Mouse (Mus musculus) embryonic facial prominence, embryonic 13.5 days (tissue): ENCODE data around the gene Abcc9. TPM values are rescaled to one million over a fixed set of nuclear protein-coding genes. Genes with fewer than 3 reads are reported as not detected.
"Not testable (repeated sequence)": the region's sequence is repeated elsewhere in the genome, so short reads cannot be mapped to it uniquely, and the experiment has no call there.

ENCODE experiments used
- ATAC-seq: fragments of 200-750 bp; cut with Nextera tagmentation; 2 replicates; pipeline ENCODE4 v1.8.0; 2017; ENCODE audit warnings: low read depth; ENCODE audit not compliant: insufficient number of reproducible peaks, insufficient read depth, low FRiP score, low TSS enrichment
- H3K27ac ChIP-seq: fragments of 300-500 bp; sonication (generic); 2 replicates; pipeline ENCODE4 v1.5.1; 2015; ENCODE audit warnings: moderate library complexity, mild to moderate bottlenecking, inconsistent platforms
- H3K27me3 ChIP-seq: fragments of 300-500 bp; sonication (generic); 2 replicates; pipeline ENCODE4 v1.6.1; 2015; ENCODE audit warnings: mild to moderate bottlenecking, inconsistent platforms
- H3K36me3 ChIP-seq: fragments of 300-500 bp; sonication (generic); 2 replicates; pipeline ENCODE4 v1.6.1; 2015; ENCODE audit warnings: mild to moderate bottlenecking, inconsistent platforms
- H3K4me1 ChIP-seq: fragments of 300-500 bp; sonication (generic); 2 replicates; pipeline ENCODE4 v1.6.1; 2015; ENCODE audit warnings: inconsistent platforms
- H3K4me2 ChIP-seq: fragments of 300-500 bp; sonication (generic); 2 replicates; pipeline ENCODE4 v1.6.1; 2015; ENCODE audit warnings: moderate library complexity, mild to moderate bottlenecking, inconsistent platforms
- H3K4me3 ChIP-seq: fragments of 300-500 bp; sonication (generic); 2 replicates; pipeline ENCODE4 v1.5.1; 2015; ENCODE audit warnings: mild to moderate bottlenecking, inconsistent platforms
- H3K9ac ChIP-seq: fragments of 300-500 bp; sonication (generic); 2 replicates; pipeline ENCODE4 v1.6.1; 2015; ENCODE audit warnings: mild to moderate bottlenecking, inconsistent platforms
- H3K9me3 ChIP-seq: fragments of 300-500 bp; sonication (generic); 2 replicates; pipeline ENCODE4 v1.6.1; 2016; ENCODE audit warnings: inconsistent platforms
- WGBS: fragments of 180-500 bp; shearing (Covaris S2); methylation state at CpG from one replicate; pipeline ENCODE4 v1.1.7; 2015; ENCODE audit warnings: mixed read lengths; 5-methylcytosine and 5-hydroxymethylcytosine counted together
- polyA plus RNA-seq: library from polyadenylated mRNA; unstranded; fragments of >200 nt; fragmentation: Nextera tagmentation; extraction: Ambion mirVana; gene quantifications from 2 replicates; pipeline ENCODE4 v1.2.1, GENCODE M21; 2015

Gene Abcc9
- polyA plus RNA-seq, 1 experiment from 2014 or later = 1.6 TPM

DNA sequence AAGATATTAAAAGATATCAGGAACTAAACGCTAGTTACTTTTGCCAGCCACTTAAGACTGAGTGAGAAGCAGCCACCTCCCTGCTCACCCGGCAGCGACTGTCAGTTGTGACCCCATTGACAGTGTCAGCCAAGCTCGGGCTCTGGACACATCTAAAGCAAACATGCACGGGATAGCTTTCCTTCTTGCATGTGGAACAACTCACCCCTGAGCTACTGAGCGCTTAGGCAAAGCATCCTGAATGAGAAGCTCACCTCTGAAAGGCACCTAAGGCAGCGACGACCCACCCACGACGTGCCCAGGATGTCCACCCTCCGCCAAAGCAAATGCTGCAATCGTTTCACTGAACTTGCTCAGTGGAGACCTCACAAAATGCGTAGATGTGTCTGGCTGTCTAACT, 954 bp downstream of the Abcc9 start:
- WGBS = 64% methylated on average over 13 of the region's 13 CpGs
- Histone ChIP-seq H3K4me3 (no peak overlapping the region; the same call in 1 of the 2 replicates), H3K36me3 (no peaks in the 10 kb centered on the region), H3K9me3 (no peaks in the 10 kb centered on the region), H3K27me3 (peaks cover 8% of the 10 kb centered on the region; the same call in 1 of the 2 replicates), H3K9ac (no peak overlapping the region), H3K27ac (no peak overlapping the region), H3K4me1 (peaks cover 15% of the 10 kb centered on the region; the same call in 1 of the 2 replicates), H3K4me2 (peak overlapping the region; percentile 85)
- no peak for ATAC-seq

DNA sequence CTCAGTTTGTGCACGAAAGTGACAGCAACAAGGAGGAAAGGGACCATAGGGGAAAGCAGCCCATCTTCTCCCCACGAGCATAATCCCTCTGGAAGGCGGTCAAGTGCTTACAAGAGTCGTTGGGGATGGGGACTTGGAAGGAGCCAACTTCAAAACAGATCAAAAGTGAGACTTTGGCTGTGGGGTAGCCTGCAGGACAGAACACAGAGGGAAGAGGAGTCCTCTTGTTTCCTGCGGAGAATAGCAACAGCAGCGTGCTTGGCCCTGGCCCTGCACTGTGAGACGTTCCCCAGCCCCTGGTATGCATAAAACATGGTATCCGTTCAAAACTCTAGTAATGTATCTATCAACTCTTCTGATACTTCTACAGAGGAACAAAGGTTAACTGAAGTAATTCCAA, 1.4 kb downstream of the Abcc9 start:
- H3K27me3 ChIP-seq = peaks cover 8% of the 10 kb centered on the region; the same call in 1 of the 2 replicates
- WGBS = 62% methylated on average over 8 of the region's 8 CpGs
- H3K4me2 ChIP-seq = no peak overlapping the region
- H3K9ac ChIP-seq = no peak overlapping the region
- H3K9me3 ChIP-seq = no peaks in the 10 kb centered on the region
- no peak for ATAC-seq
- H3K4me1 ChIP-seq = peaks cover 15% of the 10 kb centered on the region; the same call in 1 of the 2 replicates
- H3K36me3 ChIP-seq = no peaks in the 10 kb centered on the region
- no peak overlapping the region for H3K4me3 ChIP-seq
- no peak overlapping the region for H3K27ac ChIP-seq

DNA sequence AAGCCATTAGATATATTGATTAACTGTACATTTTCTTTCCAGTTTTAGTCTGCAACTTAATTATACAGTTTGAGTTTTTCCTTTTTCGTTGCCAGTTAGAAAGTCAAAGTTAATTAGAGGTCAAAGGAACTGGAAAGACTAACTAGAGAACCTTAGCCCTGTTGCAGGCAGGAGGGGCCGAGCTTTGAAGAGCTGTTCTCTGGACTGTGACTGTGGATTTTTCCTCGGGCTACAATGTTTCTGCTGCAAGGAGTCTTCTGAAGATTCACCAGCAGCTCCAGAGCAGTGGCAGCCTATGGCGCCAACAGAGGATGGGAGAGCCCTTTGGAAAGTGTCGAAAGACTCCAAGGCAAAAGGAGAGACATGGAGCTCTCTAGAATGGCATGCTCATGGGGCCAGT, 10.0 kb downstream of the Abcc9 start:
- Histone ChIP-seq H3K27ac (no peak overlapping the region), H3K36me3 (no peaks in the 10 kb centered on the region), H3K27me3 (no peaks in the 10 kb centered on the region), H3K9ac (no peak overlapping the region), H3K4me2 (no peak overlapping the region), H3K4me1 (no peaks in the 10 kb centered on the region), H3K9me3 (no peaks in the 10 kb centered on the region), H3K4me3 (no peak overlapping the region)
- 58% methylated on average over 5 of the region's 5 CpGs for WGBS
- no peak for ATAC-seq

DNA sequence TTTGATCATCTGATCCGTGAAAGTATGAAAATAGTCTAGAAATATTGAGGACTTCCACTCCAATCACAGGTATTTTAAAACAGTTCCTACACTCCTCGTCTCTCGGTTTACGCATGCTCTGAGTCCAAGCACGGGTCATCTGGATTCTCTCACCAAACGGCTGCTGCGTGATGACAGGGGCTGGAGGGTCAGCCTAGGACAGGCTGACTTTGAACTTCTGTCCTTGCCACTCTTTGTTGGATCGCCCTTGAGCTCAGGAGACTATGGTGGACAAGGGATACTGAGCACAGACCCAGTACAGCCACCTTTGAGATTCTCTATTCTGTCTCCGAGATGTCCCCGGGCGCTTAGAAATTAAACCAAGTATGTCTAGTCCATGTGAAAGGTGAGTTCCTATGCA, 12.4 kb downstream of the Abcc9 start:
- Histone ChIP-seq H3K4me3 (no peak overlapping the region), H3K27me3 (no peaks in the 10 kb centered on the region), H3K36me3 (no peaks in the 10 kb centered on the region), H3K9ac (no peak overlapping the region), H3K27ac (no peak overlapping the region), H3K4me2 (no peak overlapping the region), H3K4me1 (no peaks in the 10 kb centered on the region), H3K9me3 (no peaks in the 10 kb centered on the region)
- 75% methylated on average over 11 of the region's 11 CpGs for WGBS
- no peak for ATAC-seq

DNA sequence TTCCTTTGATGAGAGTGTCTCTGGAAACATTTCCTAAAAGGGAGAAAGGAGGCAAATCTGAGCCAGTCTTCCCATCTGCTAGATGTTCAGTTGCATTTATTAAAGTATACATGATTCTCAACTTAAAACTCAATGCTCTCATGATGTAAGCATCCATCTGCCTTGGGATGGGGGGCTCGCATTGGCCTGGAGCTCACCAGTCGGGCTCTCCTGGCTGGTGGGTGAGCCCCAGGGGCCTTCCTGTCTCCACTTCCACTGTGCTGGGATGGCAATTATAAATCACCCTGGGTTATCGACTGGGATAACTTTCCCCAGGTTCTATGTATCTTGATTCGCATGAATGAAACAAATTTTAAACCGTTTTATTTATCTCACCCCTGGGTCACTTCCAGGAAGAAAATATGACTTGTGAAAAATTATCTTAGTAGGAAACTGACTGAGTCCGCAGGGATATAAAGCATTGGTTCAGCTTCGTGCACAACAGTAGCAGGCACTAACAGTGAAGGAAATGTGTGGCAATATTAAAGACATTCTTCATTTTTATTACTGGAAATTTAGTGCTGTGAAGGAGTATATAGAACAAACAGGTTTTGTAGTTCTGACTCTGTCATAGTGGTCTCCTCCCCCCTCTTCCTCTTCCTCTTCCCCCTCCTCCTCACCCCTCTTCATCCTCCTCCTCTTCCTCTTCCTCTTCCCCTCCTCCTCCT, 19.0 kb downstream of the Abcc9 start:
- no peak overlapping the region for H3K4me3 ChIP-seq
- H3K36me3 ChIP-seq = no peaks in the 10 kb centered on the region
- no peaks in the 10 kb centered on the region for H3K27me3 ChIP-seq
- H3K4me1 ChIP-seq = no peaks in the 10 kb centered on the region
- 78% methylated on average over 7 of the region's 7 CpGs for WGBS
- no peak for ATAC-seq
- H3K4me2 ChIP-seq = no peak overlapping the region
- H3K9me3 ChIP-seq = no peaks in the 10 kb centered on the region
- no peak overlapping the region for H3K27ac ChIP-seq
- no peak overlapping the region for H3K9ac ChIP-seq

DNA sequence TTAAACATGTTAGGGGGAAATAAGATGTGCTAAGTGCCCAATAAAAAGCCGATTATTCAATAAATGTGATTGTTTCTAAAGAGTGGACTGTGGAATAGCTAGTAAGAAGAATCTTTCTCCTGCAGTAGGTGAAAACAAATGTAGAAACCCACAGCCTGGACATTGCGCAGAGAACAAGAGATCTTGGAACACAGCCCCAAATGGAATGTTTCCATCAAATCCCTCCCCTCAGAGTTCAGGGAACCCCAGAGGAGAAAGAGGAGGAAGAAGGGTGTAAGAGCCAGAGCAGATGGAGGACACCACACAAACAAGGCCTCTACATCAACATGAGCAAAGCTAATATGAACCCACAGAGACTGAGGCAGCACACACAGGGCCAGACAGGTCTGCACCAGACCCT, 32.1 kb downstream of the Abcc9 start:
- ATAC-seq = no peak
- Histone ChIP-seq H3K9ac (no peak overlapping the region), H3K4me3 (no peak overlapping the region), H3K27ac (no peak overlapping the region), H3K27me3 (no peaks in the 10 kb centered on the region), H3K4me2 (no peak overlapping the region), H3K36me3 (no peaks in the 10 kb centered on the region), H3K4me1 (no peaks in the 10 kb centered on the region), H3K9me3 (no peaks in the 10 kb centered on the region)
- 86% methylated on average over 2 of the region's 2 CpGs for WGBS

DNA sequence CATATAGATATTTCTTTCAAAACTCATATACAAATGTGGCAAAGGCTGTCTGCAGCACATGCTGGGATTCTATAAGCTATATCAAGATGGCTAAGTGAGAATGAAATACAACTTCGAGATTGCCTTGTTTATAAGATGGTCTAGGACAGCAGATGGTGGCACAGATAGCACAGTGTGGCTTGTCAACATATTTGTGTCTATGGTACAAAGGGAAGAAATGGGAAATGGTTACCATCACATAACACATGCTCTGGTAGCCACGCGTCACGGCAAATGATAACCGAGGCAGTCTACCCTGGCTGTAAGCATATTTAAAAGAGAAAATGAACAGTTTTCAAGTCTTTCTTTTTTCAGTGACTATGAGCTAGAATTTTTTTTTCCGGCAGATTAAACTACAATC, 32.8 kb downstream of the Abcc9 start:
- Histone ChIP-seq H3K36me3 (no peaks in the 10 kb centered on the region), H3K27ac (no peak overlapping the region), H3K4me1 (no peaks in the 10 kb centered on the region), H3K4me3 (no peak overlapping the region), H3K4me2 (no peak overlapping the region), H3K9ac (no peak overlapping the region), H3K9me3 (no peaks in the 10 kb centered on the region), H3K27me3 (no peaks in the 10 kb centered on the region)
- no peak for ATAC-seq
- 94% methylated on average over 6 of the region's 6 CpGs for WGBS

DNA sequence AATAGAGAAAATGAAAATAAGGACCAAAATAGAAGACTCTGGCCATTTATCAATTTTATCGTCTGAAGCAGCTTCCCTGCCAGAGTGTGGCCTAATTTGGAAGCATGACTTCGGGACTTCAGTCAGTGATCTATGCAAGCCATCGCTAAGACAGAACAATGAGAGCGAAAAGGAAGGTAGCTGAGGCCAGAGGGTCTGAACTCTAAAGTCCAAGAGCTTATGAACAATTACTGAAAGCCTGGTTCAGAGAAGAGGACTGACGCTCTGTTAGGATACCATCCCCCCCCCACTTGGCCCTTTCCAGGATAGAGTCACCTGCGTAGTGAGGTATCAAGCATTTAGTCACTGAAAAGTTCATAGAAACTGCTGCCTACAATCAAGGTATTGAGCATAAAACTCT, 33.3 kb downstream of the Abcc9 start:
- 89% methylated on average over 6 of the region's 6 CpGs for WGBS
- no peak overlapping the region for H3K9ac ChIP-seq
- ATAC-seq = no peak

DNA sequence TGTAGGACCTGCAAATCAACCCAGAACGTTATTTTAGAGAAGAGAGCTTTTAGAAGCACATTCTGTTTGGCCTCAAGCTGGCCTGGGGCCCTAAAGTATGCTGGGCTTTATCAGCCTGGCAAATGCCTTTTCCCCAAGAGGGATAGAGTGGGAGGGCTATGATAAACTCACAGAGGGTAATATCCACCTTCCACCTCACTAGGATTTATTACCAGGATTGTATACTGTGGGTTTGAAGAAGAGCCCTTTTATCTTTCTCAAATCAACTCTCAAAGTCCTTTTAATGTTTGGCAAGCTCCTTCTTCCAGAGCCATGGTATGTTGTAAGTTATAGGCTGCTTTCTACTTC, 33.7 kb downstream of the Abcc9 start:
- no peaks in the 10 kb centered on the region for H3K9me3 ChIP-seq
- no peaks in the 10 kb centered on the region for H3K36me3 ChIP-seq
- no peak overlapping the region for H3K4me2 ChIP-seq
- H3K9ac ChIP-seq = no peak overlapping the region
- ATAC-seq = no peak
- no peak overlapping the region for H3K27ac ChIP-seq
- no peak overlapping the region for H3K4me3 ChIP-seq
- no peaks in the 10 kb centered on the region for H3K27me3 ChIP-seq
- 50% methylated on average over 1 of the region's 1 CpGs for WGBS
- H3K4me1 ChIP-seq = no peaks in the 10 kb centered on the region

More for the DNA sequence above, 33.3 kb downstream of the Abcc9 start:
- Histone ChIP-seq H3K4me1 (no peaks in the 10 kb centered on the region), H3K4me3 (no peak overlapping the region), H3K36me3 (no peaks in the 10 kb centered on the region), H3K9me3 (no peaks in the 10 kb centered on the region), H3K4me2 (no peak overlapping the region), H3K27me3 (no peaks in the 10 kb centered on the region), H3K27ac (no peak overlapping the region)

DNA sequence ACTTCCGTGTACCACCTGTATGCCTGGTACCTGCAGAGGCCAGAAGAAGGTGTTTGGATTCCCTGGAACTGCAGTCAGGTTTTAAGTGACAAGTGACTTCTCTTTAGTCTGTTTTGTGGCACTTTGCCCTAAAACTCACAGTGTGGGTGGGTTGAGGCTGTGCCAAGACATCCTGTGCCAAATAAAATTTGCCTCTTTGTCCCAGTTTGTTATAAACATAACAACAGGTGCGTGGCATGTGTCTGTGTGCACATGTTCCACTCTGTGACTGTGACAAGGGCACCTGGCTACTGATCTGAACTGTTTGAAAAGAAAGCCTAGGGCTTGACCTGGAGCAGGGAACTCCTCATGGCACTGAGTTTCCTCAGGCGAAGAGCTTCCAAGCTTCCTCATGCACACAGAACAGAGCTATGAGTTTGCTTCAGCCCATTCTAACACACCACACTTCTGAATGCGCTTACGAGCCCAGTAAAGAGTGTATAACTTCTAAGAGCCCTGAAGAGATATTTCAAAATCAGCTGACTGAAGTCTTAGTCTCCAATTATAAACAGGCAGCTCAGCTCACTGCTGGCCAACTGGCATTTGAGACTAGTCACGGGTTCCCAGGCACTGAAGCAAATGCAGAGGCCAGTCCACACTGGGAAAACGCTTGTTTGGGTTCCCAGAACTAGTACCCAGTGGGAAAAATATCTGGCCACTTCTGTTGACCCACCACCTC, 34.3 kb downstream of the Abcc9 start:
- 85% methylated on average over 7 of the region's 7 CpGs for WGBS
- no peak overlapping the region for H3K4me2 ChIP-seq
- no peaks in the 10 kb centered on the region for H3K9me3 ChIP-seq
- H3K27ac ChIP-seq = no peak overlapping the region
- no peak overlapping the region for H3K4me3 ChIP-seq
- H3K4me1 ChIP-seq = no peaks in the 10 kb centered on the region
- no peak overlapping the region for H3K9ac ChIP-seq
- ATAC-seq = no peak
- no peaks in the 10 kb centered on the region for H3K27me3 ChIP-seq
- no peaks in the 10 kb centered on the region for H3K36me3 ChIP-seq

DNA sequence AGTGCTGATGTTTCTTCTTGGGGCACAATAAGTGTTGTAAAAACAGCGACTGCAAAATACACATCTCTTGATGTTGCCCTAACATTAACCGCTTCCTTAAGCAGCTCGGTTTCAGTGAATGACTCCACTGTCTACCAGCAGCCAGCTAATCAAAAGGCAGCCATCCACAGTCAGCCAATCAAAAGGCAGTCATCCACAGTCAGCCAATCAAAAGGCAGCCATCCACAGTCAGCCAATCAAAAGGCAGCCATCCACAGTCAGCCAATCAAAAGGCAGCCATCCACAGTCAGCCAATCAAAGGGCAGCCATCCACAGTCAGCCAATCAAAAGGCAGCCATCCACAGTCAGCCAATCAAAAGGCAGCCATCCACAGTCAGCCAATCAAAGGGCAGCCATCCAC, 40.1 kb downstream of the Abcc9 start:
- H3K36me3 ChIP-seq, H3K4me1 ChIP-seq, H3K27me3 ChIP-seq, H3K4me3 ChIP-seq, H3K9me3 ChIP-seq, H3K27ac ChIP-seq, ATAC-seq, H3K4me2 ChIP-seq, H3K9ac ChIP-seq: not testable (repeated sequence)
- WGBS = 88% methylated on average over 3 of the region's 3 CpGs

DNA sequence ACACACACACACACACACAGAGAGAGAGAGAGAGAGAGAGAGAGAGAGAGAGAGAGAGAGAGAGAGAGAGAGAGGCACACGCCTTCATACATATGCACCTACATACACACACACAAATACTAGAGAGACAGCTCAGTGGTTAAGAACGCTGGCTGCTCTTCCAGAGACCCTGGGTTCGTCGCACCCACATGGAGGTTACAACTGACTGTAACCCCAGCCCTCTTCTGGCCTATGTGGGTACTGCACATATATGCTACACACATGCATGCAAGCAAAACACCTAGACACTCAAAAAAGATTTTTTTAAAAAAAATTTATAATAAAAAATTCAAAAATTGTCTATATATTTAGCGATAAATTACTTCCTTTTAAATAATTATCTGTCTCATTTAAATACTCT, 43.1 kb downstream of the Abcc9 start:
- Histone ChIP-seq H3K27ac (no peak overlapping the region), H3K27me3 (no peaks in the 10 kb centered on the region), H3K9ac (no peak overlapping the region), H3K4me2 (no peak overlapping the region), H3K4me3 (no peak overlapping the region), H3K9me3 (no peaks in the 10 kb centered on the region), H3K4me1 (peaks cover 4% of the 10 kb centered on the region; the same call in 1 of the 2 replicates), H3K36me3 (no peaks in the 10 kb centered on the region)
- 61% methylated on average over 5 of the region's 5 CpGs for WGBS
- ATAC-seq = no peak
